Mouse (Mus musculus): ENCODE data around the gene Astn2. TPM values are rescaled to one million over a fixed set of nuclear protein-coding genes. Genes with fewer than 3 reads are reported as not detected.

Astn2 gene
- polyA plus RNA-seq, 1 experiment from 2014 or later, result 0.18 TPM

GRCm38 (mm10) chr4:65341766-65342165, 1062.6 kb downstream of the Astn2 start:
- 72% methylated on average over 3 of the region's 3 CpGs for WGBS
- no peaks in the 10 kb centered on the region for H3K4me1 ChIP-seq (replicated peaks; ENCODE audit: control insufficient read depth, insufficient read depth, low read length)
- no peak overlapping the region for H3K9ac ChIP-seq (ENCODE audit: low read depth, low read length)
- no peaks in the 10 kb centered on the region for H3K27me3 ChIP-seq (replicated peaks; ENCODE audit: control insufficient read depth, insufficient read depth, low read length)
- no peak overlapping the region for H3K4me2 ChIP-seq (replicated peaks; ENCODE audit: low read depth)
- no peak for TF ChIP-seq CTCF (IDR thresholded peaks at IDR 0.05; ENCODE audit: low read depth)
- no peak overlapping the region for H3K4me3 ChIP-seq (ENCODE audit: low read depth, low read length)
- no peaks in the 10 kb centered on the region for H3K9me3 ChIP-seq (ENCODE audit: control insufficient read depth)
- no peaks in the 10 kb centered on the region for H3K36me3 ChIP-seq (ENCODE audit: control insufficient read depth, insufficient read depth)
- no peak overlapping the region for H3K27ac ChIP-seq (ENCODE audit: low read depth, low read length)
- ATAC-seq, result no peak

GRCm38 (mm10) chr4:65333718-65334117, 1070.7 kb downstream of the Astn2 start:
- Histone ChIP-seq H3K9ac (ENCODE audit: low read depth, low read length) (no peak overlapping the region), H3K4me2 (replicated peaks; ENCODE audit: low read depth) (no peak overlapping the region), H3K4me1 (replicated peaks; ENCODE audit: control insufficient read depth, insufficient read depth, low read length) (no peaks in the 10 kb centered on the region), H3K27ac (ENCODE audit: low read depth, low read length) (no peak overlapping the region), H3K36me3 (ENCODE audit: control insufficient read depth, insufficient read depth) (no peaks in the 10 kb centered on the region), H3K4me3 (ENCODE audit: low read depth, low read length) (no peak overlapping the region), H3K27me3 (replicated peaks; ENCODE audit: control insufficient read depth, insufficient read depth, low read length) (no peaks in the 10 kb centered on the region), H3K9me3 (ENCODE audit: control insufficient read depth) (no peaks in the 10 kb centered on the region)
- ATAC-seq, result no peak
- WGBS, result 50% methylated on average over 1 of the region's 1 CpGs
- TF ChIP-seq CTCF (IDR thresholded peaks at IDR 0.05; ENCODE audit: low read depth), result no peak
